Mouse (Mus musculus): Measurements from ENCODE around the gene Acin1. TPM values are rescaled to one million over a fixed set of nuclear protein-coding genes. Genes with fewer than 3 reads are reported as not detected.
"Not testable (repeated sequence)": the region's sequence is repeated elsewhere in the genome, so short reads cannot be mapped to it uniquely, and the experiment has no call there.

The Acin1 gene
- polyA plus RNA-seq, 1 experiment from 2014 or later, result 120 TPM

GRCm38 (mm10) chr14:54624976-54625375 lies 61.8 kb downstream of the Acin1 start:
- Histone ChIP-seq H3K4me3 (ENCODE audit: low read depth, low read length) (no peak overlapping the region), H3K27ac (ENCODE audit: low read depth) (no peak overlapping the region), H3K9ac (no peak overlapping the region), H3K4me1 (ENCODE audit: insufficient read depth) (no peaks in the 10 kb centered on the region), H3K9me3 (ENCODE audit: low read depth, low read length) (no peaks in the 10 kb centered on the region), H3K4me2 (no peak overlapping the region), H3K36me3 (ENCODE audit: insufficient read depth) (no peaks in the 10 kb centered on the region), H3K27me3 (ENCODE audit: insufficient read depth, low read length) (no peaks in the 10 kb centered on the region)
- WGBS, result 62% methylated on average over 10 of the region's 10 CpGs
- DNase-seq (no peak), ATAC-seq (ENCODE audit: insufficient read depth) (no peak)
- TF ChIP-seq CTCF (IDR thresholded peaks at IDR 0.05; ENCODE audit: low read depth), result no peak

- 80% methylated on average over 6 of the region's 6 CpGs for WGBS
- H3K9ac ChIP-seq, result no peak overlapping the region
- H3K27me3 ChIP-seq (ENCODE audit: insufficient read depth, low read length), result no peaks in the 10 kb centered on the region
- ATAC-seq (ENCODE audit: insufficient read depth) (no peak), DNase-seq (no peak)
- no peak overlapping the region for H3K4me2 ChIP-seq
- no peaks in the 10 kb centered on the region for H3K4me1 ChIP-seq (ENCODE audit: insufficient read depth)
- no peaks in the 10 kb centered on the region for H3K9me3 ChIP-seq (ENCODE audit: low read depth, low read length)
- H3K36me3 ChIP-seq (ENCODE audit: insufficient read depth), result no peaks in the 10 kb centered on the region
- no peak overlapping the region for H3K4me3 ChIP-seq (ENCODE audit: low read depth, low read length)
- no peak overlapping the region for H3K27ac ChIP-seq (ENCODE audit: low read depth)
- TF ChIP-seq CTCF (IDR thresholded peaks at IDR 0.05; ENCODE audit: low read depth), result no peak
These were observed 63.4 kb downstream of the Acin1 start for GRCm38 (mm10) chr14:54623334-54623733.

GRCm38 (mm10) chr14:54621133-54621532 lies 65.6 kb downstream of the Acin1 start, which contains the start of gene Psmb11:
TSS of gene Psmb11 (plus strand) at chr14:54621433.
- Histone ChIP-seq H3K27me3 (ENCODE audit: insufficient read depth, low read length) (no peaks in the 10 kb centered on the region), H3K9me3 (ENCODE audit: low read depth, low read length) (no peaks in the 10 kb centered on the region), H3K36me3 (ENCODE audit: insufficient read depth) (0 out of 2 replicates have a peak, but pooled peaks cover 1% of the 10 kb centered on the region), H3K4me2 (no peak within 1 kb of the TSS), H3K4me3 (ENCODE audit: low read depth, low read length) (no peak within 1 kb of the TSS), H3K4me1 (ENCODE audit: insufficient read depth) (no peaks in the 10 kb centered on the region), H3K27ac (ENCODE audit: low read depth) (no peak within 1 kb of the TSS), H3K9ac (no peak within 1 kb of the TSS)
- WGBS, result 90% methylated on average over 1 of the region's 1 CpGs
- DNase-seq (no peak), ATAC-seq (ENCODE audit: insufficient read depth) (no peak)
- no peak for TF ChIP-seq CTCF (IDR thresholded peaks at IDR 0.05; ENCODE audit: low read depth)

DNA sequence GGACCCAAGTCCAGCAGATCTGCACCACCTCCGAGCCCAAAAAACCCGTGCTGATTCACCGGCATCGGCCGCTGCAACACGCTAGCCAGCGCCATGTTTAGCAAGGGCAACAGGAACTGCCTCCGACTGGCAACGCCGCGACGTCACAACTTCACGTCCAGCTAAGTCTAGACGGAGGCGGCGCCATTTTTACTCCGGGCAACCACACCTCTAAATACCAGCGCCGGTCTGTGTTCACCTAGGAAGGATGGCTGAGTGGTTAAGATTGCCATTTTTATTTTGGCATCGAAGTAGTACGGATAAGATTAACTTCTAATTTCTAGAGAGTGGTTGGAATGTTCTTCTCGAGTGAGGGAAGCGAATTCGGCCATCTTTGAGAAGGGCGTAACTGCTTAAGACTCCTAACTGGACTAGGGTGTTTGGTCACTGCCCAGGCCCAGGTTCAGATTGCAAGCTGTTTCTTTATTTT lies 68.8 kb downstream of the Acin1 start, which contains the start of gene Psmb5:
Gene Psmb5 (minus strand): TSS at position 126 of the 469 bp plus-strand sequence.
- no peak for TF ChIP-seq CTCF (IDR thresholded peaks at IDR 0.05; ENCODE audit: low read depth)
- peak within 1 kb of the TSS; percentile 76 for H3K4me2 ChIP-seq
- H3K36me3 ChIP-seq (ENCODE audit: insufficient read depth), result peaks cover 28% of the 10 kb centered on the region
- ATAC-seq (ENCODE audit: insufficient read depth) (peak; percentile 88), DNase-seq (peak; percentile 95)
- H3K4me1 ChIP-seq (ENCODE audit: insufficient read depth), result no peaks in the 10 kb centered on the region
- no peaks in the 10 kb centered on the region for H3K27me3 ChIP-seq (ENCODE audit: insufficient read depth, low read length)
- peak within 1 kb of the TSS; percentile 77; the same call in 1 of the 2 replicates for H3K27ac ChIP-seq (ENCODE audit: low read depth)
- peak within 1 kb of the TSS; percentile 78 for H3K4me3 ChIP-seq (ENCODE audit: low read depth, low read length)
- peak within 1 kb of the TSS; percentile 89 for H3K9ac ChIP-seq
- under 1% methylated on average over 25 of the region's 25 CpGs for WGBS
- H3K9me3 ChIP-seq (ENCODE audit: low read depth, low read length), result no peaks in the 10 kb centered on the region

- H3K27ac ChIP-seq (ENCODE audit: low read depth), result peak overlapping the region; percentile 77; the same call in 1 of the 2 replicates
- H3K9me3 ChIP-seq (ENCODE audit: low read depth, low read length), result no peaks in the 10 kb centered on the region
- TF ChIP-seq CTCF (IDR thresholded peaks at IDR 0.05; ENCODE audit: low read depth), result peak; percentile 28; the same call in 1 of the 2 replicates
- ATAC-seq (ENCODE audit: insufficient read depth), result peak; percentile 43
- DNase-seq, result peak; percentile 41
- peak overlapping the region; percentile 78 for H3K4me3 ChIP-seq (ENCODE audit: low read depth, low read length)
- peak overlapping the region; percentile 89 for H3K9ac ChIP-seq
- no peaks in the 10 kb centered on the region for H3K4me1 ChIP-seq (ENCODE audit: insufficient read depth)
- H3K36me3 ChIP-seq (ENCODE audit: insufficient read depth), result peaks cover 33% of the 10 kb centered on the region
- peak overlapping the region; percentile 76 for H3K4me2 ChIP-seq
- no peaks in the 10 kb centered on the region for H3K27me3 ChIP-seq (ENCODE audit: insufficient read depth, low read length)
- WGBS, result 1% methylated on average over 38 of the region's 38 CpGs
These were observed 69.4 kb downstream of the Acin1 start for GRCm38 (mm10) chr14:54617152-54617896.

DNA sequence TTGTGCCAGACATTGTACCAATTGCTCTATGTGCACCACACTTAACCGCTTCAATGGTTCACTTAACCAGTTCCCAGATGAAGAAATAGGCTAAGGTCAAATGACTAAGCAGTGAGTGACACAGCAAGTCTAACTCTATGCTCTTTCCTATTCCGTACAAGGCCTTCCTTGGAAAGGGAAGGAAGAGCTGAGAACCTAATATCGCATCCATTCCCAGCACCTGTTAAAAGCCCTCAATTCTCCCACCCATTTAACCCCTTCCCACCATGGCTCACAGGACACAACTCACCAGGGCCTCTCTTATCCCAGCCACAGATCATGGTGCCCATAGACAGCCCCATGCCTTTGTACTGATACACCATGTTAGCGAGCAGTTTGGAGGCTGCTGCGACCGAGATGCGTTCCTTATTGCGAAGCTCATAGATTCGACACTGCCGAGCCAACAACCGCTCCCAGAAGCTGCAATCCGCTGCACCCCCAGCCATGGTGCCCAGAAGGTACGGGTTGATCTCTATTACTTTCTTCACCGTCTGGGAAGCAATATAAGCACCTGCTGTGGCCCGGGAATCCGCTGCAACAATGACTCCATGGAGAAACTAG lies 70.4 kb downstream of the Acin1 start:
- Histone ChIP-seq H3K4me2 (no peak overlapping the region), H3K9me3 (ENCODE audit: low read depth, low read length) (no peaks in the 10 kb centered on the region), H3K36me3 (ENCODE audit: insufficient read depth) (peaks cover 42% of the 10 kb centered on the region), H3K9ac (no peak overlapping the region), H3K4me1 (ENCODE audit: insufficient read depth) (no peaks in the 10 kb centered on the region), H3K27me3 (ENCODE audit: insufficient read depth, low read length) (no peaks in the 10 kb centered on the region), H3K27ac (ENCODE audit: low read depth) (no peak overlapping the region), H3K4me3 (ENCODE audit: low read depth, low read length) (no peak overlapping the region)
- ATAC-seq (ENCODE audit: insufficient read depth) (no peak), DNase-seq (no peak)
- TF ChIP-seq CTCF (IDR thresholded peaks at IDR 0.05; ENCODE audit: low read depth), result no peak
- 89% methylated on average over 16 of the region's 16 CpGs for WGBS

DNA sequence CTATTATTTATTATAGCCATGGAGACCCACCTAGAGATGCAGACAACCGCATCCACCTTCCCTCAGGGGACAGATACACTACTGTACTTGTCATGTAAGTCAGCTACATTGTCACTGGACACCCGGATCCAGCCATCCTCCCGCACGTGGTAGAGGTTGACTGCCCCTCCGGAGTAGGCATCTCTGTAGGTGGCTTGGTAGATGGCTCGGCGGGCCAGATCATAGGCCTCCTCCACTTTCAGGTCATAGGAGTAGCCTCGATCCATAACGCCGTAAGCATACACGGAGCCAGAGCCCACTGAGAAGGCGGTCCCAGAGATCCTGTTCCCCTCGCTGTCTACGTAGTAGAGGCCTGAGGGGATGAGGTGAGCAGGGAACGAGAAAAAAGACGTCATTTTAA lies 72.6 kb downstream of the Acin1 start:
- not testable (repeated sequence) for H3K4me2 ChIP-seq; DNase-seq; H3K4me1 ChIP-seq (ENCODE audit: insufficient read depth); H3K4me3 ChIP-seq (ENCODE audit: low read depth, low read length); H3K9ac ChIP-seq; ATAC-seq (ENCODE audit: insufficient read depth); H3K27me3 ChIP-seq (ENCODE audit: insufficient read depth, low read length); H3K27ac ChIP-seq (ENCODE audit: low read depth); H3K9me3 ChIP-seq (ENCODE audit: low read depth, low read length)
- H3K36me3 ChIP-seq (ENCODE audit: insufficient read depth), result peaks cover 47% of the 10 kb centered on the region
- 90% methylated on average over 14 of the region's 16 CpGs for WGBS
